Mouse (Mus musculus) small intestine, adult 2 months (tissue): ENCODE data around the gene Trim31.

Experiments
- CTCF ChIP-seq: fragments of 200-500 bp; IDR thresholded peaks from 2 replicates; pipeline ENCODE4 v1.5.1; 2012; ENCODE audit warnings: low read depth, mild to moderate bottlenecking, control low read depth, inconsistent platforms, low read length, moderate library complexity, mixed read lengths; ENCODE audit not compliant: insufficient replicate concordance, insufficient read length; ENCODE audit errors: extremely low read depth
- POLR2A ChIP-seq: fragments of 200-500 bp; IDR thresholded peaks from 2 replicates; pipeline ENCODE4 v1.6.1; 2012; ENCODE audit warnings: low read depth, mild to moderate bottlenecking, control low read depth, inconsistent platforms, low read length, moderate library complexity

DNA sequence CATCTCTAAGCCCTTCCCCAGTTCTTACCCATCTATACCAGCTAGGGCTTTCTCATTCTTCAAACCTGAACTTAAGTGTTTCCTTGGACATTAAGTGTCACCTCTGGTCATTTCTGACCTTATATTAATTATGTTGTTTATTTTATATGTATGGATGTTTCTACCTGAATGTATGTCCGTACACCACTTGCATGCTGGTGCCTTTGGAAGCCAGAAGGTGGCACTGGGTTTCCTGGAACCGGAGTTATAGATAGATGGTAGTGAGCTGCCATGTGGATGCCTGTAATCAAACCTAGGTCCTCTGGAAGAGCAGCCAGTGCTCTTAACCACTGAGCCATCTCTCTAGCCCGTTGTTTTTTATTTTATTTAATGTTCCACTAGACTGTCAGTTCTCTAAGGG lies 42.4 kb upstream of the Trim31 start:
- TF ChIP-seq POLR2A (no peak), CTCF (no peak; the same call in 1 of the 2 replicates)
